Mouse (Mus musculus) embryonic facial prominence, embryonic 15.5 days (tissue): Measurements from ENCODE around the gene Sult2b1. TPM values are rescaled to one million over a fixed set of nuclear protein-coding genes. Genes with fewer than 3 reads are reported as not detected.
A peak's percentile ranks its signal among the peaks of the same experiment; 100 is the strongest.

Experiments
- ATAC-seq: fragments of 200-750 bp; cut with Nextera tagmentation; 2 replicates; pipeline ENCODE4 v1.8.0; 2017; ENCODE audit warnings: low read depth, moderate TSS enrichment; ENCODE audit not compliant: insufficient number of reproducible peaks, low FRiP score, low TSS enrichment
- H3K27ac ChIP-seq: fragments of 300-500 bp; sonication (generic); replicated peaks from 2 replicates; pipeline ENCODE4 v1.5.1; 2015; ENCODE audit warnings: mild to moderate bottlenecking, inconsistent platforms
- H3K27me3 ChIP-seq: fragments of 300-500 bp; sonication (generic); 2 replicates; pipeline ENCODE4 v1.6.1; 2015; ENCODE audit warnings: inconsistent platforms
- H3K36me3 ChIP-seq: fragments of 300-500 bp; sonication (generic); 2 replicates; pipeline ENCODE4 v1.6.1; 2015; ENCODE audit warnings: mild to moderate bottlenecking, inconsistent platforms
- H3K4me1 ChIP-seq: fragments of 300-500 bp; sonication (generic); 2 replicates; pipeline ENCODE4 v1.6.1; 2015; ENCODE audit warnings: inconsistent platforms
- H3K4me2 ChIP-seq: fragments of 300-500 bp; sonication (generic); replicated peaks from 2 replicates; pipeline ENCODE4 v1.6.1; 2015; ENCODE audit warnings: mild to moderate bottlenecking, inconsistent platforms
- H3K4me3 ChIP-seq: fragments of 300-500 bp; sonication (generic); replicated peaks from 2 replicates; pipeline ENCODE4 v1.5.1; 2015; ENCODE audit warnings: mild to moderate bottlenecking, inconsistent platforms
- H3K9ac ChIP-seq: fragments of 300-500 bp; sonication (generic); 2 replicates; pipeline ENCODE4 v1.6.1; 2015; ENCODE audit warnings: inconsistent platforms
- H3K9me3 ChIP-seq: fragments of 300-500 bp; sonication (generic); replicated peaks from 2 replicates; pipeline ENCODE4 v1.6.1; 2016; ENCODE audit warnings: inconsistent platforms
- WGBS: fragments of 180-500 bp; shearing (Covaris S2); methylation state at CpG from one replicate; pipeline ENCODE4 v1.1.7; 2015; 5-methylcytosine and 5-hydroxymethylcytosine counted together
- polyA plus RNA-seq: library from polyadenylated mRNA; unstranded; fragments of >200 nt; fragmentation: Nextera tagmentation; extraction: Ambion mirVana; gene quantifications from 2 replicates; pipeline ENCODE4 v1.2.1, GENCODE M21; 2015

The Sult2b1 gene
- polyA plus RNA-seq, 1 experiment from 2014 or later, result 55.7 TPM

DNA sequence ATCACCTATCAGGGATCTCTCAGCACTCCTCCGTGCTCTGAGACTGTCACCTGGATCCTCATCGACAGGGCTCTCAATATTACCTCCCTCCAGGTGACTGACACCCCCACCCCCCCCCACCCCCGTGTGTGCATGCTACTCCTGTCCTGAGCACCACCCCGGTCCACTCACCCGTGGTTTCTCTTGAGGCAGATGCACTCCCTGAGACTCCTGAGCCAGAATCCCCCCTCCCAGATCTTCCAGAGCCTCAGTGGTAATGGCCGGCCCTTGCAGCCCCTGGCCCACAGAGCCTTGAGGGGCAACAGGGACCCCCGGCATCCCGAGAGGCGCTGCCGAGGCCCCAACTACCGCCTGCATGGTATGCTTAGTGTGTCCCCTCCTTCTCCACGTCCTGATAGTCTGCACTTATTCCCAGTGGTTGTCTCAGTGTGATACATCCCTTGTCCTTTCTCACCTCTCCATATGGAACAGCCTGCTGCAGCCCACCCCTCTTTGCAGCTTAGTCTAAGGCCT, 80.9 kb downstream of the Sult2b1 start:
- Histone ChIP-seq H3K27ac (peak overlapping the region; percentile 91), H3K36me3 (no peaks in the 10 kb centered on the region), H3K4me3 (peak overlapping the region; percentile 54), H3K4me1 (peaks cover 69% of the 10 kb centered on the region), H3K27me3 (peaks cover 20% of the 10 kb centered on the region), H3K9me3 (no peaks in the 10 kb centered on the region), H3K4me2 (peak overlapping the region; percentile 87), H3K9ac (no peak overlapping the region)
- no peak for ATAC-seq
- 41% methylated on average over 12 of the region's 12 CpGs for WGBS

DNA sequence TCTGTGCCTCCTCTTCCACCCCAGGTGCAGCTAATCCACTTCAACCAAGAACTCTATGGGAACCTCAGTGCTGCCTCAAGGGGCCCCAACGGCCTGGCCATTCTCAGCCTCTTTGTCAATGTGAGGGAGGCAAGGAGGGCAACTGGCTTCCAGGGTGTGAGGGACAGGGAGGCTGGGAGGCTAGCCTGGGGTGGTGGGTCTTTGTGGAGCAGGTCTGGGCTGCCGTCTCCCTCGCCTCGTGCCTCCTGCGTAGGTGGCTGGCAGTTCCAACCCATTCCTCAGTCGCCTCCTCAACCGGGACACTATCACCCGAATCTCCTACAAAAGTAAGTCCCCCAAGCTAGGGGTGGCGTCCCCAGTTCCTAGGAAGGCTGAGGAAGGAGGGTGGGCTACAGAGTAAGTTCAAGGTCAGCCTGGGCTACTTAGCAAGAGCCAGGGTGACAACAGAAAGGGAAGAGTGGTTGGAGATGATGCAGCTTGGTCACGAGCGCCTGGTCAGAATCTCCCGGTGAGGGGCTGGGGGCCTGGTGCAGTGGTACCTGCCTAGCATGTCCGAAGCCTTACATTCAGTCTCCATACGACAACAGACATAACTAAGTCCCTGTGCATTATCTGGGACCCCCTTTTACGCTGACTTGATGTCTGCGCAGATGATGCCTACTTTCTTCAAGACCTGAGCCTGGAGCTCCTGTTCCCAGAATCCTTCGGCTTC, 81.5 kb downstream of the Sult2b1 start:
- Histone ChIP-seq H3K36me3 (no peaks in the 10 kb centered on the region), H3K27me3 (peaks cover 24% of the 10 kb centered on the region), H3K4me2 (peak overlapping the region; percentile 87; the same call in 1 of the 2 replicates), H3K4me3 (no peak overlapping the region), H3K4me1 (peaks cover 62% of the 10 kb centered on the region), H3K9me3 (no peaks in the 10 kb centered on the region), H3K9ac (no peak overlapping the region), H3K27ac (peak overlapping the region; percentile 91; the same call in 1 of the 2 replicates)
- no peak for ATAC-seq
- 89% methylated on average over 17 of the region's 17 CpGs for WGBS

DNA sequence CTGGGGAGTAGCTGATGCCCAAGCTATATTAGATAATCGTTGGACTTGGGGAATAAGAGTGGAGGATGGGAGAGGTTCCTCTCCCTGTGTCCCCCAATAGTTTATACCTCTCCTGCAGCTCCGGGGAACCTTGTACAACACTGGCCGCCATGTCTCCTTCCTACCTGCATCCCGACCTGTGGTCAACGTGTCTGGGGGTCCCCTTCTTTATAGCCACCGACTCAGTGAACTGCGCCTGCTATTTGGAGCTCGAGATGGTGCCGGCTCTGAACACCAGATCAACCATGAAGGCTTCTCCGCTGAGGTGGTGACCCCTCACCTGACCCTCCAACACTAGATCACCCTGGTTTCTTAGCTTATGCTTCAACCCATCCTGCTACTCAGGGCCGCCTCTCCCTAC, 82.2 kb downstream of the Sult2b1 start:
- H3K4me1 ChIP-seq, result peaks cover 56% of the 10 kb centered on the region
- no peak for ATAC-seq
- H3K9ac ChIP-seq, result no peak overlapping the region

DNA sequence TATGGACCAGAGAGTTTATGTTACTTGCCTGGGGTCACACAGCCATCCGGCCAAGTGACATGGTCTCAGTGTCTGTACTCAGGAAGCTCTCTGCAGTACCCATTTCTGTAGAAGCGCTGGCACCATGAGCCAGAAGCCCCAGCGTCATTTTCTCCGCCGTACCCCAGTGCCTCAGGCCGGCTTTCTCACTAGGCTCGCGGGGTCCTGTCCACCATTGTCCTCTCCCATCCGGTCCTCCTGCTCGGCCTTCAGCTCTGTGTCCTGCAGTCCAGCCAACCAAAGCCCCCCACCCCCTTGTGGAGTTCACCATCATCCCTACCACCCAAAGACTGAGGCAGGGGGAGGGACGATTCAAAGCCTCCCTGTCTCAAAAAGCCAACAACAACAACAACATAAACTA, 82.9 kb downstream of the Sult2b1 start:
- ATAC-seq, result no peak
- WGBS, result 70% methylated on average over 11 of the region's 11 CpGs
- H3K4me2 ChIP-seq, result peak overlapping the region; percentile 90; the same call in 1 of the 2 replicates

More for the DNA sequence above, 82.2 kb downstream of the Sult2b1 start:
- 89% methylated on average over 11 of the region's 11 CpGs for WGBS
- H3K27me3 ChIP-seq, result peaks cover 24% of the 10 kb centered on the region
- no peak overlapping the region for H3K27ac ChIP-seq
- H3K9me3 ChIP-seq, result no peaks in the 10 kb centered on the region
- no peaks in the 10 kb centered on the region for H3K36me3 ChIP-seq
- H3K4me3 ChIP-seq, result no peak overlapping the region
- no peak overlapping the region for H3K4me2 ChIP-seq

DNA sequence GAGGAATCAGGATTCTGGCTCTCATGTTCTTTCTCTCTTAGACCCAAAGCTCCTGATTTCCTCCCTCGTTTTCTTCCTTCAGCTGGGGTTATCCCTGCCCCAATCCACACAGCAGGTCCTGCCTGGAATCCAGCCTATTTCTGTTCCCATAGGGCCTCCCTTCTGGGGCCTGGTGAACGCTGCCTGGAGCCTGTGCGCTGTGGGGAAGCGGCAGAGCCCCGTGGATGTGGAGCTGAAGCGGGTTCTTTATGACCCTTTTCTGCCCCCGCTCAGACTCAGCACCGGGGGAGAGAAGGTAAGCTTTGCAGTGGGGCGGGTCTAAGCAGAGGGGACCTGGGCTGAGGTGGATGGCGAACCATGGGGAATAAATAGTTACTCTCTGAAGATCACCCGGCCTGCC, 83.4 kb downstream of the Sult2b1 start:
- ATAC-seq, result no peak
- peak overlapping the region; percentile 28; the same call in 1 of the 2 replicates for H3K9ac ChIP-seq
- peaks cover 45% of the 10 kb centered on the region for H3K4me1 ChIP-seq
- 26% methylated on average over 11 of the region's 11 CpGs for WGBS
- peak overlapping the region; percentile 47 for H3K4me3 ChIP-seq
- H3K36me3 ChIP-seq, result no peaks in the 10 kb centered on the region
- no peaks in the 10 kb centered on the region for H3K9me3 ChIP-seq
- H3K27ac ChIP-seq, result 0 out of 2 replicates have a peak overlapping the region, but pooled peaks have one; percentile 44
- H3K4me2 ChIP-seq, result peak overlapping the region; percentile 90
- H3K27me3 ChIP-seq, result peaks cover 24% of the 10 kb centered on the region

More for the DNA sequence above, 82.9 kb downstream of the Sult2b1 start:
- H3K4me1 ChIP-seq, result peaks cover 50% of the 10 kb centered on the region
- no peaks in the 10 kb centered on the region for H3K36me3 ChIP-seq
- H3K27ac ChIP-seq, result no peak overlapping the region
- no peak overlapping the region for H3K9ac ChIP-seq
- H3K9me3 ChIP-seq, result no peaks in the 10 kb centered on the region
- H3K4me3 ChIP-seq, result no peak overlapping the region
- peaks cover 24% of the 10 kb centered on the region for H3K27me3 ChIP-seq

DNA sequence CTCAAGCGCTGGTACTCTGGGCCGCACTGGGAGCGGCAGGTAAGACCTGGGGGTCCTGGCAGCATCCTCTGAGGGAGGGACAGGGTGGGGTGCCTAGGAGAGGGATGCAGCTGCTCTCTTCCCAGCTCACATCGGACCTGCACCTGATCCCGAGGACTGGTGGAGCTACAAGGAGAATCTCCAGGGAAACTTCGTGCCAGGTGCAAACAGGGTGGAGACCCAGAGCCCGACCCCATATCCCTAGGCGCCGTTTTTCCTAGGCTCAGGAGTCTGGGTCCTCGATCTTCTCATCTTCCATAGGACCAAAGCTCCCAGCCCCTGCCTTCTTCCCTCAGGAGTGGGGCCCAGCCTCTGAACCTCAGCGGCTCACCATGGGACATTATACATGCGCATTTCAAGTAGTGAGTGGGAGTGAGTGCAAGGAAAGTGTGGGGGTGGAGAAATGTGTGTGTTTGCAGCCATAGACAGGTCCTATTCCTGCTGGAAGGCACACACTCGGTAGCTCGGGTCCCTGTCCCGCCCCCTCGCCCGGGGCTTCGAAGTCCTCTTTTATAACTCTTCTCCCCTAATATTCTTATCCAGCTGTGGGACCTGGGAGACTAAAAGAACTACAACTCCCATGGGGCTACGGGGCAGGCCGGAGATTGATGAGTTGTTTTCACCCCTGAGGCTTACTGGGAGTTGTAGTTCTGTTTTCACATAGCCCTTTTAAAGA, 84.0 kb downstream of the Sult2b1 start:
- no peaks in the 10 kb centered on the region for H3K36me3 ChIP-seq
- H3K9me3 ChIP-seq, result no peaks in the 10 kb centered on the region
- H3K27me3 ChIP-seq, result peaks cover 24% of the 10 kb centered on the region
- H3K9ac ChIP-seq, result peak overlapping the region; percentile 35
- 1% methylated on average over 20 of the region's 20 CpGs for WGBS
- H3K4me1 ChIP-seq, result peaks cover 43% of the 10 kb centered on the region
- H3K4me2 ChIP-seq, result peak overlapping the region; percentile 90
- ATAC-seq, result no peak
- peak overlapping the region; percentile 47 for H3K4me3 ChIP-seq
- peak overlapping the region; percentile 39; the same call in 1 of the 2 replicates for H3K27ac ChIP-seq

DNA sequence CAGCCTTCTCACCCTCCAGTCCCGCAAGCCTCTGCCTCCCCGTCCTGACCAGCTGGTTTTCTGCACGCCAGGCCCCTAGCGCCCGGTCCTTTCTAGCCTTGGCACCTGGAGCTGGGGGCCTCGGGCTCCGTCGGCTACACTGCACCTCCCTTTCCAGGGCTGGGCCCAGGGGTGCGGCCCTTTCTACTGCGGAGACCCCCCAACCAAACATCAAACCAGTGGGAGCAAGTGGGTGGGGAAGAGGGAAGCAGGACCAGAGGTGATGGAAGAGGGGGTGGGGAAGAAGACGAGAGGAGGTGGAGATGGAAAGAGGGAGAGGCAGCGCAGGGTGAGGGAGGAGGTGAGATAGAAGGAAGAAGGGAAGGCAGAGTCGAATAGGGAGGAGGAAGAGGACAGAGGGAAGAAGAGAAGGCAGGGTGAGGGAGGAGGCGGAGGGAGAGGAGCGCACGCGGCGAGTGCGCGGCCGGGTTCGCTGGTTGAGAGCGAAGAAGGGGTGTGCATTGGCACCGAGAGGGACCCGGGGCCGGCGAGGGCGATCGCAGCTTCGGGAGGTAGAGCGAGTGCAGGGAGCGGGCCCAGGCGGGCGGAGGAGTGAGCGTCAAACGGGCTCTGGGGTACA, 84.8 kb downstream of the Sult2b1 start, which contains the start of gene Car11:
Gene Car11 (plus strand): TSS at position 321 of the 619 bp plus-strand sequence.
- Histone ChIP-seq H3K9me3 (no peaks in the 10 kb centered on the region), H3K4me3 (peak within 1 kb of the TSS; percentile 47), H3K9ac (peak within 1 kb of the TSS; percentile 35), H3K4me2 (peak within 1 kb of the TSS; percentile 90), H3K27ac (peak within 1 kb of the TSS; percentile 39; the same call in 1 of the 2 replicates), H3K27me3 (peaks cover 24% of the 10 kb centered on the region), H3K36me3 (no peaks in the 10 kb centered on the region), H3K4me1 (peaks cover 45% of the 10 kb centered on the region)
- ATAC-seq, result no peak
- WGBS, result 2% methylated on average over 36 of the region's 36 CpGs

DNA sequence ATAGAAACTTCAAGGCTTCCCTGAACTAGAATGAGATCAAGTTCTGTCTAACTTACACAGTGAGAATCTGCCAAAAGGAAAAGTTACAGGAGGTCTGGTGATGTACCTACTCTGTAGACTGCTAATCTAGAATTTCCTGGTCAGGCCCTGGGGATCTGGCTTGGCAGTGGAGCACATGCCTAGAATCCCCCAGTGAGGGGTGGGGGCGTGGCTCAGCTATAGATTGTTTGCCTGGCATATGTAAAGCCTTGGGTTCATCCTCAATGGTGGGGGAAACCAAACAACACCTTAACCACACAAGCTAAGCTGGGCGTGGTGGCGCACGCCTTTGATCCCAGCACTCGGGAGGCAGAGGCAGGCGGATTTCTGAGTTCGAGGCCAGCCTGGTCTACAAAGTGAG, 86.6 kb downstream of the Sult2b1 start:
- H3K4me3 ChIP-seq, result no peak overlapping the region

DNA sequence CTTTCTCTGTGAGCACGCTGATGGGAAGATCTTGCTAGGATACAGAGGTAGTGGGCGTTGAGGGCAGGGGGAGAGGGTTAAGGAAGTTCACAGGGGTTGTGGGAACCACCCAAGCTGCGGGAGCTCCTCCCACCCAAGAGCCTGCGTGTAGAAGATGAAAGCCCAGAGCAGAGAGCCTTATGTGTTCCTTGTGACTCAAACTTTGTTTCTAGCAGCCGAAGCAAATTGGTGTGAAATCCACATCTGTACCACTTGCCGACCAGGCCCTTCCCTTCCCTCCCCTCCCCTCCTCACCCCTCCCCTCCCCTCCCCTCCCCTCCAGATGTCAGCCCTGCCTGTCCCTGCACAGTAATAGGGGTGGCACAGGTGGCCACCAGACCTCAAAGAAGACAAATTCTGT, 89.4 kb downstream of the Sult2b1 start:
- Histone ChIP-seq H3K27me3 (peaks cover 18% of the 10 kb centered on the region), H3K9ac (no peak overlapping the region), H3K36me3 (no peaks in the 10 kb centered on the region), H3K4me2 (no peak overlapping the region), H3K27ac (peak overlapping the region; percentile 83), H3K9me3 (no peaks in the 10 kb centered on the region), H3K4me3 (no peak overlapping the region), H3K4me1 (peaks cover 27% of the 10 kb centered on the region)
- ATAC-seq, result peak; percentile 53
- 20% methylated on average over 6 of the region's 6 CpGs for WGBS

More for the DNA sequence above, 86.6 kb downstream of the Sult2b1 start:
- Histone ChIP-seq H3K36me3 (no peaks in the 10 kb centered on the region), H3K9me3 (no peaks in the 10 kb centered on the region), H3K4me1 (peaks cover 39% of the 10 kb centered on the region), H3K27me3 (peaks cover 24% of the 10 kb centered on the region), H3K9ac (no peak overlapping the region), H3K4me2 (no peak overlapping the region), H3K27ac (no peak overlapping the region)
- 79% methylated on average over 7 of the region's 7 CpGs for WGBS
- ATAC-seq, result no peak

DNA sequence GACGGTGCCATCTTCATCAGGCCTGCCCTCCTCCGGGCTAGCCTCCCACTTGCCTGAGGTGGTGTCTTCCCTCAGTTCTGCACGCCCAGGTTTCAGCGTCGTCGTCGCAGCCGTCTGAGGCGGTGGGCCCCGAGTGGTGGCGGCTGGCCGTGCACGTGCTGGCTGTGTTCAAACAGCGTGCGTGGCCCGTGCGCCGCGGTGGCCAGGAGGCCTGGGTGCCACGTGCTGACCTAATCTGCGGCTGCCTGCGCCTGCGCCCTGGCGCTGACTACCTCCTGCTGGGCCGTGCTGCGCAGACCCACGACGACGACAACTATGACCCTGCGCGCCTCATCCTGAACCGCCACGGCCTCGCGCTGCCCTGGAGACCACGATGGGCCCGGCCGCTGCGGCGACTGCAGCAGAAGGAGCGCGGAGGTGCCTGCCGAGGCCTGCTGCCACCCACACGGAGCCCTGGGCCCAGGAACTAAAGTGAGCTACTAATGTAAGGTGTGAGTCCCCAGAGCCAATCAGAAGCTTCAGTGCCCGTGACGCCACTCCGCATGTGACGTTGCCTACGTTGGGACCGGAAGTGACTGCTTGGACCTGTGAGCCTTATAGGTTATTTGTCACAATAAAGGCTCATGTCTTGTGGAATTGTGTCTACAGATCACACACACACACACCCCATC, 90.4 kb downstream of the Sult2b1 start, which contains the start of gene Sec1:
Gene Sec1 (minus strand): TSS at position 482 of the 671 bp plus-strand sequence.
- Histone ChIP-seq H3K27ac (peak within 1 kb of the TSS; percentile 83), H3K9ac (no peak within 1 kb of the TSS), H3K9me3 (no peaks in the 10 kb centered on the region), H3K27me3 (peaks cover 8% of the 10 kb centered on the region), H3K4me2 (no peak within 1 kb of the TSS), H3K36me3 (no peaks in the 10 kb centered on the region), H3K4me1 (peaks cover 17% of the 10 kb centered on the region), H3K4me3 (no peak within 1 kb of the TSS)
- WGBS, result 92% methylated on average over 50 of the region's 50 CpGs
- ATAC-seq, result no peak
